In the genomic region with DNA sequence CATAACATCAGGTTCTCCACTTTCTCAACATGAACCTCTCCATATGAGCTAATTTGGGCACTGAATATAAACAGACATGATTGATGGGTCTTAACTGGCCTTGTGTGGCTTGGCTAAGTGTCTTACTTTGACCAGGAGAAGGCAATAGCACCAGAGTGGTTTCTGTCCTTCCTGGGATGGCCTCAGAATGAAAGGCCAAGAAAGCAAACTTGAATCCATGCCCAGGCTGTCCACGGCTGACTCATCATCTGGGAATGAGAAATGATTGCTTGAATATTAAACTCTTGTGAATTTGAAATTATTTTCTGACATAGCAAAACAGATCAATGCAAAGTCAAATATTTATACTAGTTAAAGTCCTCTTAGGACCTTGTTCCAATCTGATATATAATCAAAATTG, we compare ENCODE assay signal across 33 mouse cellular contexts. TPM values are rescaled to one million over a fixed set of nuclear protein-coding genes. Genes with fewer than 3 reads are reported as not detected.
DNase-seq lines count a peak whose midpoint lies in the region; ATAC-seq lines count a peak whose summit lies in the region.
"Had no signal": no experiment of that assay in that cellular context is flagged by ENCODE, and none has a peak within 500 bp of the region (broad histone marks: within the 10 kb centered on the region; RNA-seq: fewer than 3 reads in every experiment).

No protein-coding gene starts in this region.

- no peak overlapping the region for H3K4me3 ChIP-seq in embryonic facial prominence, embryonic 14.5 days (ENCODE audit: low read depth, low read length)
- H3K4me3 ChIP-seq in embryonic facial prominence, embryonic 10.5 days = no peak overlapping the region
- H3K4me3 ChIP-seq in forebrain, embryonic 10.5 days = no peak overlapping the region
- H3K4me3 ChIP-seq: embryonic facial prominence, embryonic 13.5 days; erythroblast, embryonic 14.5 days; heart, embryonic 12.5 days; hindbrain, embryonic 13.5 days; limb, embryonic 13.5 days; liver, embryonic 13.5 days; midbrain, embryonic 12.5 days; myocyte; neural tube, embryonic 12.5 days; stomach, embryonic 15.5 days had no signal

- no peaks in the 10 kb centered on the region for H3K36me3 ChIP-seq in embryonic facial prominence, embryonic 14.5 days (ENCODE audit: control insufficient read depth, insufficient read depth, low read length)
- no peaks in the 10 kb centered on the region for H3K36me3 ChIP-seq in embryonic facial prominence, embryonic 10.5 days (replicated peaks)
- H3K36me3 ChIP-seq in forebrain, embryonic 10.5 days (replicated peaks) = no peaks in the 10 kb centered on the region
- H3K36me3 ChIP-seq: embryonic facial prominence, embryonic 13.5 days; heart, embryonic 12.5 days; hindbrain, embryonic 13.5 days; limb, embryonic 13.5 days; liver, embryonic 13.5 days; midbrain, embryonic 12.5 days; neural tube, embryonic 12.5 days; stomach, embryonic 15.5 days had no signal

- DNase-seq in embryonic facial prominence, embryonic 14.5 days (ENCODE audit: low spot score) = peak; percentile 5
- no peak for DNase-seq in embryonic facial prominence, embryonic 10.5 days (ENCODE audit: low spot score)
- DNase-seq in ovary, adult 18-20 months (ENCODE audit: low spot score) = peak; percentile 2
- no peak for DNase-seq in ovary, postnatal 14 days (ENCODE audit: low spot score)
- DNase-seq in adrenal gland, postnatal 10 days = peak; percentile 45
- DNase-seq in skeletal muscle tissue, adult 2 months (ENCODE audit: low read depth, low spot score) = peak; percentile 8
- no peak for DNase-seq in forebrain, embryonic 10.5 days (ENCODE audit: extremely low spot score, low spot score)
- DNase-seq: cerebellum, adult 11-12 months; cerebellum, adult 9-11 months; embryo, embryonic 11 days; heart, adult 18-20 months; heart, postnatal 4 days; kidney, adult 9 months; kidney, postnatal 14 days; liver, embryonic 13.5 days; lung, adult 18-20 months; lung, postnatal 14 days; thymus, postnatal 14 days had no signal

- H3K9me3 ChIP-seq in embryonic facial prominence, embryonic 14.5 days (ENCODE audit: control insufficient read depth, low read length) = no peaks in the 10 kb centered on the region
- no peaks in the 10 kb centered on the region for H3K9me3 ChIP-seq in embryonic facial prominence, embryonic 10.5 days
- H3K9me3 ChIP-seq in forebrain, embryonic 10.5 days = no peaks in the 10 kb centered on the region
- H3K9me3 ChIP-seq: embryonic facial prominence, embryonic 13.5 days; heart, embryonic 12.5 days; hindbrain, embryonic 13.5 days; limb, embryonic 13.5 days; liver, embryonic 13.5 days; midbrain, embryonic 12.5 days; neural tube, embryonic 12.5 days; stomach, embryonic 15.5 days had no signal

- H3K27ac ChIP-seq in embryonic facial prominence, embryonic 14.5 days (replicated peaks; ENCODE audit: low read depth, low read length) = no peak overlapping the region
- H3K27ac ChIP-seq in embryonic facial prominence, embryonic 10.5 days (replicated peaks) = no peak overlapping the region
- H3K27ac ChIP-seq in forebrain, embryonic 10.5 days = no peak overlapping the region
- H3K27ac ChIP-seq: embryonic facial prominence, embryonic 13.5 days; hindbrain, embryonic 13.5 days; limb, embryonic 13.5 days; liver, embryonic 13.5 days; midbrain, embryonic 12.5 days; neural tube, embryonic 12.5 days; stomach, embryonic 15.5 days had no signal

- no peak for ATAC-seq in embryonic facial prominence, embryonic 14.5 days (ENCODE audit: low read depth)
- ATAC-seq in megakaryocyte-erythroid progenitor cell, adult 5-6 weeks (replicated peaks; ENCODE audit: low FRiP score, low TSS enrichment, poor library complexity, severe bottlenecking) = no peak
- ATAC-seq: activated CD4-positive, CD25-positive, alpha-beta regulatory T cell, adult 4 months; CD4-positive, CD25-positive, alpha-beta regulatory T cell, adult 4 months; forebrain, embryonic 14.5 days; intestine, postnatal 0 days had no signal

- WGBS in embryonic facial prominence, embryonic 14.5 days = 80% methylated on average over 1 of the region's 1 CpGs
- WGBS in embryonic facial prominence, embryonic 10.5 days = 86% methylated on average over 1 of the region's 1 CpGs
- WGBS in forebrain, embryonic 10.5 days = 94% methylated on average over 1 of the region's 1 CpGs

- no peak overlapping the region for H3K4me2 ChIP-seq in embryonic facial prominence, embryonic 14.5 days (ENCODE audit: low read depth, low read length)
- H3K4me2 ChIP-seq: embryonic facial prominence, embryonic 13.5 days; heart, embryonic 12.5 days; hindbrain, embryonic 13.5 days; limb, embryonic 13.5 days; liver, embryonic 13.5 days; midbrain, embryonic 12.5 days; neural tube, embryonic 12.5 days; stomach, embryonic 15.5 days had no signal

- no peaks in the 10 kb centered on the region for H3K27me3 ChIP-seq in embryonic facial prominence, embryonic 14.5 days (replicated peaks; ENCODE audit: control insufficient read depth, insufficient read depth, low read length)
- H3K27me3 ChIP-seq in embryonic facial prominence, embryonic 10.5 days (replicated peaks; ENCODE audit: low read depth, poor library complexity, severe bottlenecking) = no peaks in the 10 kb centered on the region
- no peaks in the 10 kb centered on the region for H3K27me3 ChIP-seq in forebrain, embryonic 10.5 days (ENCODE audit: poor library complexity, severe bottlenecking)
- H3K27me3 ChIP-seq: embryonic facial prominence, embryonic 13.5 days; heart, embryonic 12.5 days; hindbrain, embryonic 13.5 days; limb, embryonic 13.5 days; liver, embryonic 13.5 days; midbrain, embryonic 12.5 days; neural tube, embryonic 12.5 days; stomach, embryonic 15.5 days had no signal

- H3K4me1 ChIP-seq in embryonic facial prominence, embryonic 14.5 days (ENCODE audit: control insufficient read depth, insufficient read depth, low read length) = no peaks in the 10 kb centered on the region
- H3K4me1 ChIP-seq in embryonic facial prominence, embryonic 10.5 days = no peaks in the 10 kb centered on the region
- no peaks in the 10 kb centered on the region for H3K4me1 ChIP-seq in forebrain, embryonic 10.5 days
- H3K4me1 ChIP-seq: embryonic facial prominence, embryonic 13.5 days; heart, embryonic 12.5 days; hindbrain, embryonic 13.5 days; limb, embryonic 13.5 days; liver, embryonic 13.5 days; midbrain, embryonic 12.5 days; neural tube, embryonic 12.5 days; stomach, embryonic 15.5 days had no signal

- no peak overlapping the region for H3K9ac ChIP-seq in embryonic facial prominence, embryonic 14.5 days (ENCODE audit: low read depth, low read length)
- H3K9ac ChIP-seq: embryonic facial prominence, embryonic 13.5 days; heart, embryonic 12.5 days; hindbrain, embryonic 13.5 days; limb, embryonic 13.5 days; liver, embryonic 13.5 days; midbrain, embryonic 12.5 days; neural tube, embryonic 12.5 days; stomach, embryonic 15.5 days had no signal

RNA-seq across cellular contexts. Expression of a gene that starts 42.9 kb away (rescaled TPM):
- polyA plus RNA-seq in embryonic facial prominence, embryonic 14.5 days (2014; fragmentation: Nextera tagmentation; extraction: Ambion mirVana) = 1.9 and 2.9 TPM in 2 replicates
- 0.69 and 0.88 TPM in 2 replicates for polyA plus RNA-seq in embryonic facial prominence, embryonic 10.5 days (2016; fragmentation: Nextera tagmentation; extraction: Ambion mirVana)
- 1 to 10 TPM; 3.1 to 4.0 TPM for total RNA-seq in adrenal gland, postnatal 10 days (2021)
- not detected in 2 replicates for total RNA-seq in megakaryocyte-erythroid progenitor cell, adult 5-6 weeks (2014; fragmentation: Nextera tagmentation)
- not detected in 2 replicates for total RNA-seq in megakaryocyte-erythroid progenitor cell, adult 5-6 weeks (2017)
- 4.6 and 5.0 TPM in 2 replicates for polyA plus RNA-seq in forebrain, embryonic 10.5 days (2016; fragmentation: Nextera tagmentation; extraction: Ambion mirVana)
- total RNA-seq: megakaryocyte, adult 5-6 weeks had no signal
- polyA plus RNA-seq: CD4-positive, CD25-positive, alpha-beta regulatory T cell, adult 4 months; erythroblast, embryonic 14.5 days had no signal

Comparison
In these comparisons a context has a peak if more than half of its experiments do, and no peak if none do; other contexts are left out.
1. DNase-seq: peak in embryonic facial prominence, embryonic 14.5 days (single experiment), ovary, adult 18-20 months (single experiment), adrenal gland, postnatal 10 days (single experiment) and skeletal muscle tissue, adult 2 months (single experiment); none in embryonic facial prominence, embryonic 10.5 days (single experiment), ovary, postnatal 14 days (single experiment) and forebrain, embryonic 10.5 days (single experiment).